Mouse (Mus musculus) cerebellum, postnatal 4 days (tissue): ENCODE data around the gene Gm8212.
"Not testable (repeated sequence)": the region's sequence is repeated elsewhere in the genome, so short reads cannot be mapped to it uniquely, and the experiment has no call there.

Experiments used
- DNase-seq, 2 experiments: peaks; one replicate each; pipeline ENCODE4 v3.0.0; 2022; ENCODE audit warnings: low spot score in 2 of 2, mixed read lengths in 1 of 2

Gm8212 gene

DNA sequence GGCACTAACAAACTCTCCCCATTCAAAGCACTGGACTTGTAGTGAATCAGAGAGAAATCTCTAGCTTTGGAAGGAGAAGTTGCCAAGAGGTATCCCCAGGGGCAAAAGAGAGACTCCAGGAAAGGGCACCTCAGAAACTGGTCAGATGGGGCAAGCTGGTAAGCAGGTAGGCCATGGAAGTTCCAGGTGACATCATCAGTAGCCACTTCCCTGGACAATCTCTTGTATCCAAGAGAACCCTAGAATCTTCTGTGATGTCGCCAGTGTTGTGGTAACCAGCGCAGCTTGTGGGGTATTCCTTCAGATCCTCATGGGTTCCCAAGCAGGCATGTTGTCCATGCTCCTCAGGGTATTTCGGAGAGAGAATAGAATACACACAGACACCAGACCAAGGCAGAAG lies at the start of gene Gm8212:
Gene Gm8212, plus strand, starts transcription at position 301 of the 400 bp plus-strand sequence.
- DNase-seq, result not testable (repeated sequence)

DNA sequence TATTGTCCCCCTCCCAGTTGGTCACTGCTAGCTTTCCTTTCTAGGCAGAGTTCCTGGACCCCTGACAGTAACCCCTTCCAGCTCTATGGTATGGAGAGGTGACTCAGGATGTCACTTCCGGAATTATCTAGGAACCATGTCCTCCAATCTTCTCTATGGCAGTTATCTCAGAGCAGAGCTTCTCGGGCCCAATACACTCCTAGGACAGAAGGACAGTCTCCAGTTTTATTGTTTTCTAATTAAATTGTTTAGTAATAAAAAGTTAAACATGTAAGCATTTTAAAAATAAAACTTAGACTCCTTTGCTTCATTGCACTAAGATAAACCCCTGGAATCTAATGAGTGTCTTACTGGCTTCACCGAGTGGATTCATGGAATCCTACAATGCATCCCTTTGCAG lies 15.7 kb downstream of the Gm8212 start, which contains the start of gene 4930503E14Rik:
Gene 4930503E14Rik, minus strand, starts transcription at position 101 of the 400 bp plus-strand sequence.
- not testable (repeated sequence) for DNase-seq

DNA sequence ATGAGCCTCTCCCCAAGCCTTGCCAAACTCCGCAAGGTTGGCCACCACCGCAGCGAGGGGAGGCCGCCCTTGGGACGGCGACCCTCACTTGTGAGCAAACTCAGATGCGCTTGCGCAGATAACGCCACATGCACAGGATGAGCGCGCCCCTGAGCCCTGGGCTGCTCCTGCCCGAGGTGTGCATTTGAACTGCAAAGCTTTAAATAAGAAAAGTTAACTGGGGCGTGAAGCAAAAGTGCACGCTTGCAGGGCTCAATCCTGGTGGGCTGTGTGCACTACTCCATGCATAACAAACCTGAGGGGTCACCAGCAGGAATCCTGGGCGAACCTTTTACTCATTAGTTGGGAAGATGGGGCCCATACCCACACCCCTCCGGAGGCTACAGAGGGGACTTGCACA lies 50.6 kb downstream of the Gm8212 start:
- DNase-seq, result no peak
